Mouse (Mus musculus): ENCODE data around the gene Olfr1392.
"Not testable (repeated sequence)": the region's sequence is repeated elsewhere in the genome, so short reads cannot be mapped to it uniquely, and the experiment has no call there.

Gene Olfr1392

GRCm38 (mm10) chr11:49304441-49304840 lies 19.4 kb downstream of the Olfr1392 start, which contains the start of gene Olfr10:
TSS of gene Olfr10 (plus strand) at chr11:49304741.
- DNase-seq (ENCODE audit: low read depth in 2 of 2, low spot score in 2 of 2) = no peak

- not testable (repeated sequence) for DNase-seq (ENCODE audit: low read depth in 2 of 2, low spot score in 2 of 2)
These were observed 23.5 kb downstream of the Olfr1392 start for GRCm38 (mm10) chr11:49308547-49308946.

GRCm38 (mm10) chr11:49322442-49322841 lies 37.4 kb downstream of the Olfr1392 start, which contains the start of gene Olfr1391:
TSS of gene Olfr1391 (plus strand) at chr11:49322742.
- no peak for DNase-seq (ENCODE audit: low read depth in 2 of 2, low spot score in 2 of 2)

GRCm38 (mm10) chr11:49326726-49327125 lies 41.6 kb downstream of the Olfr1392 start:
- no peak for DNase-seq (ENCODE audit: low read depth in 2 of 2, low spot score in 2 of 2)

GRCm38 (mm10) chr11:49329686-49330085 lies 44.6 kb downstream of the Olfr1392 start:
- DNase-seq (ENCODE audit: low read depth in 2 of 2, low spot score in 2 of 2) = no peak

GRCm38 (mm10) chr11:49334888-49335287 lies 49.8 kb downstream of the Olfr1392 start, which contains the start of gene Olfr1390:
TSS of gene Olfr1390 (plus strand) at chr11:49335188.
- DNase-seq (ENCODE audit: low read depth in 2 of 2, low spot score in 2 of 2) = no peak

GRCm38 (mm10) chr11:49337150-49337832 lies 52.2 kb downstream of the Olfr1392 start:
- DNase-seq (ENCODE audit: low read depth in 2 of 2, low spot score in 2 of 2) = no peak
